ENCODE assay signal across 9 mouse cellular contexts in the genomic region with DNA sequence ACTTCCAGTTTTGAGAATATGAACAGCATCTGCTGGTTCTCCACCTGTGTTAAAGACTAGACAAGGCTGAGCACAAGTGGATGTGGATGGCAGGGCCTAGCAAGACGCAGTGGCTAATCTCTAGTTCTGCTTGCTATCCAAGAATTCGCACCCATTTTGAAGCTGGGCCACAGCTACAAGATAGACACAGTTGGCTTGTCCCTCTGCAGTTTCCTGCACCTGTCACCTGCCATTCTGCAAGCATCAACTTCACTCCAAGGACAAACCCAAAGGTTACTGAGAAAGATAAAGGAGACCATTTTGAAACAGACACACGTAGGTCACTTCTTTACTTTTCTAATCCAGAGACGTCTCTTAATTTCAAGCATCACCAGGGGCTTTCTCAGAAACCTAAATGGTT. TPM values are rescaled to one million over a fixed set of nuclear protein-coding genes. Genes with fewer than 3 reads are reported as not detected.
DNase-seq lines count a peak whose midpoint lies in the region; ATAC-seq and TF ChIP-seq lines count a peak whose summit lies in the region.
"Had no signal": no experiment of that assay in that cellular context is flagged by ENCODE, and none has a peak within 500 bp of the region (broad histone marks: within the 10 kb centered on the region; RNA-seq: fewer than 3 reads in every experiment).

No protein-coding gene starts in this region.

- WGBS in heart, embryonic 10.5 days: 62% methylated on average over 4 of the region's 4 CpGs
- WGBS in forebrain, embryonic 13.5 days: 64% methylated on average over 4 of the region's 4 CpGs
- WGBS in liver, embryonic 14.5 days (ENCODE audit: insufficient replicate concordance): 53% methylated on average over 4 of the region's 4 CpGs

- DNase-seq in heart, embryonic 10.5 days (ENCODE audit: low spot score): no peak
- DNase-seq in heart, postnatal 36 days: no peak
- DNase-seq in liver, embryonic 14.5 days (ENCODE audit: low read depth in 3 of 3, low spot score in 3 of 3): no peak
- DNase-seq in urinary bladder, adult 2 months (ENCODE audit: low spot score): no peak
- no peak for DNase-seq in left cerebral cortex, postnatal 14 days (ENCODE audit: low spot score in 2 of 2)
- no peak for DNase-seq in embryo, embryonic 11 days

- peak overlapping the region; percentile 95 for H3K27ac ChIP-seq in heart, embryonic 10.5 days
- peak overlapping the region; percentile 88 for H3K27ac ChIP-seq in forebrain, embryonic 13.5 days
- peak overlapping the region; percentile 93 for H3K27ac ChIP-seq in liver, embryonic 14.5 days

- H3K4me2 ChIP-seq in forebrain, embryonic 13.5 days: peak overlapping the region; percentile 81
- peak overlapping the region; percentile 74 for H3K4me2 ChIP-seq in liver, embryonic 14.5 days (ENCODE audit: low read depth)

- peak overlapping the region; percentile 29 for H3ac ChIP-seq in C2C12 (ENCODE audit: control insufficient read depth, insufficient read length, low read depth)

- intact Hi-C loops in heart, postnatal 36 days (cut with DNase I): loop anchor here (2.0 kb wide), 1 partner anchor 27 kb away; no protein-coding TSS in a partner anchor
- intact Hi-C loops in left cerebral cortex, postnatal 14 days (cut with DNase I): loop anchor here (2.0 kb wide), 1 partner anchor 61 kb away; no protein-coding TSS in a partner anchor

- TF ChIP-seq CTCF in C2C12 (IDR thresholded peaks at IDR 0.05; ENCODE audit: control insufficient read depth, insufficient read depth, insufficient read length): no peak
- TF ChIP-seq CTCF in liver, embryonic 14.5 days (IDR thresholded peaks at IDR 0.05; ENCODE audit: low read depth): no peak

- no peak for ATAC-seq in forebrain, embryonic 13.5 days
- ATAC-seq in liver, embryonic 14.5 days (ENCODE audit: insufficient read depth): no peak

- no peaks in the 10 kb centered on the region for H3K27me3 ChIP-seq in heart, embryonic 10.5 days (ENCODE audit: insufficient read depth, poor library complexity, severe bottlenecking)
- H3K27me3 ChIP-seq in C2C12 (ENCODE audit: control insufficient read depth, insufficient read depth, insufficient read length): no peaks in the 10 kb centered on the region
- H3K27me3 ChIP-seq in forebrain, embryonic 13.5 days: no peaks in the 10 kb centered on the region
- no peaks in the 10 kb centered on the region for H3K27me3 ChIP-seq in liver, embryonic 14.5 days (ENCODE audit: control insufficient read depth, insufficient read depth, low read length)

- TF ChIP-seq EP300 in liver, embryonic 14.5 days (IDR thresholded peaks at IDR 0.05; ENCODE audit: low read depth): no peak

- H3K9me3 ChIP-seq in heart, embryonic 10.5 days: no peaks in the 10 kb centered on the region
- no peaks in the 10 kb centered on the region for H3K9me3 ChIP-seq in forebrain, embryonic 13.5 days (replicated peaks)
- H3K9me3 ChIP-seq in liver, embryonic 14.5 days (ENCODE audit: control insufficient read depth, low read length): no peaks in the 10 kb centered on the region

- H3K4me3 ChIP-seq in heart, embryonic 10.5 days: peak overlapping the region; percentile 81
- no peak overlapping the region for H3K4me3 ChIP-seq in C2C12 (ENCODE audit: insufficient read depth, poor library complexity, severe bottlenecking)
- peak overlapping the region; percentile 85 for H3K4me3 ChIP-seq in forebrain, embryonic 13.5 days
- H3K4me3 ChIP-seq in liver, embryonic 14.5 days (ENCODE audit: insufficient read depth in 1 of 2, low read depth in 2 of 2, low read length in 2 of 2): peak overlapping the region; percentile 82 to 93

- H3K4me1 ChIP-seq in heart, embryonic 10.5 days: peaks cover 31% of the 10 kb centered on the region
- H3K4me1 ChIP-seq in forebrain, embryonic 13.5 days: peaks cover 24% of the 10 kb centered on the region
- H3K4me1 ChIP-seq in liver, embryonic 14.5 days (replicated peaks; ENCODE audit: control insufficient read depth in 2 of 2, insufficient read depth in 2 of 2, low read length in 1 of 2): peaks cover 49 to 52% of the 10 kb centered on the region in 2 experiments

- H3K9ac ChIP-seq in forebrain, embryonic 13.5 days: peak overlapping the region; percentile 89
- H3K9ac ChIP-seq in liver, embryonic 14.5 days (replicated peaks): peak overlapping the region; percentile 78

- peaks cover 42% of the 10 kb centered on the region for H3K79me2 ChIP-seq in C2C12 (ENCODE audit: control insufficient read depth, insufficient read depth)

- peaks cover 23% of the 10 kb centered on the region for H3K36me3 ChIP-seq in heart, embryonic 10.5 days
- peaks cover 32% of the 10 kb centered on the region for H3K36me3 ChIP-seq in C2C12 (ENCODE audit: control insufficient read depth, insufficient read depth)
- H3K36me3 ChIP-seq in forebrain, embryonic 13.5 days (ENCODE audit: poor library complexity, severe bottlenecking): peaks cover 26% of the 10 kb centered on the region
- H3K36me3 ChIP-seq in liver, embryonic 14.5 days (replicated peaks; ENCODE audit: control insufficient read depth, insufficient read depth, low read depth): peaks cover 28% of the 10 kb centered on the region

- peaks cover 27% of the 10 kb centered on the region for H3K79me3 ChIP-seq in C2C12 (ENCODE audit: low read depth)

TF ChIP-seq in C2C12, 6 proteins besides CTCF, POLR2A, EP300 and RAD21:
- TF ChIP-seq CEBPB (IDR thresholded peaks at IDR 0.05; ENCODE audit: low read depth): no peak
- no peak for TF ChIP-seq USF1 (IDR thresholded peaks at IDR 0.05; ENCODE audit: low read depth)
- TF ChIP-seq MAX (IDR thresholded peaks at IDR 0.05): no peak
- TF ChIP-seq MYOD1 (IDR thresholded peaks at IDR 0.05; ENCODE audit: control insufficient read depth, insufficient read length, low read depth): peak; percentile 29
- TF ChIP-seq FOSL1 (IDR thresholded peaks at IDR 0.05; ENCODE audit: insufficient read depth, low read length, poor library complexity, severe bottlenecking): no peak
- TF ChIP-seq MYOG (IDR thresholded peaks at IDR 0.05; ENCODE audit: control insufficient read depth, extremely low read depth, insufficient read length): no peak
TF ChIP-seq in C2C12: peak in this region for 1.

RNA-seq across cellular contexts. Expression of gene Fth1, which starts 1.2 kb away (rescaled TPM):
- 1,706 and 1,823 TPM in 2 replicates for polyA plus RNA-seq in heart, embryonic 10.5 days (2016; fragmentation: Nextera tagmentation; extraction: Ambion mirVana)
- 1,000 to 10,000 TPM; 2,889 to 3,152 TPM for total RNA-seq in heart, postnatal 36 days (2021)
- 4,975 TPM for polyA plus RNA-seq in C2C12 (2012; fragmentation: generic; extraction: Trizol)
- 1,364 and 1,444 TPM in 2 replicates for polyA plus RNA-seq in forebrain, embryonic 13.5 days (2015; fragmentation: Nextera tagmentation; extraction: Ambion mirVana)
- 1,645 and 1,653 TPM in 2 replicates for polyA plus RNA-seq in liver, embryonic 14.5 days (2012; rRNA removed)
- 3,787 and 3,976 TPM in 2 replicates for polyA plus RNA-seq in liver, embryonic 14.5 days (2014; fragmentation: Nextera tagmentation; extraction: Ambion mirVana)
- polyA plus RNA-seq in urinary bladder, adult 2 months (2012; rRNA removed): 2,402 and 3,491 TPM in 2 replicates
- total RNA-seq in left cerebral cortex, postnatal 14 days (2021): 1,000 to 10,000 TPM; 1,766 to 1,778 TPM

RNA-seq across cellular contexts. Expression of gene Best1, which starts 19.8 kb away (rescaled TPM):
- polyA plus RNA-seq in heart, embryonic 10.5 days (2016; fragmentation: Nextera tagmentation; extraction: Ambion mirVana): 0.73 and 0.95 TPM in 2 replicates
- total RNA-seq in heart, postnatal 36 days (2021): under 1 TPM; 0.11 to 0.14 TPM
- 0.09 TPM for polyA plus RNA-seq in C2C12 (2012; fragmentation: generic; extraction: Trizol)
- polyA plus RNA-seq in forebrain, embryonic 13.5 days (2015; fragmentation: Nextera tagmentation; extraction: Ambion mirVana): 0.76 and 1.2 TPM in 2 replicates
- polyA plus RNA-seq in liver, embryonic 14.5 days (2012; rRNA removed): 0.08 TPM in 1 of 2 replicates, not detected in the other
- 0.09 and 0.10 TPM in 2 replicates for polyA plus RNA-seq in liver, embryonic 14.5 days (2014; fragmentation: Nextera tagmentation; extraction: Ambion mirVana)
- 3.8 and 4.2 TPM in 2 replicates for polyA plus RNA-seq in urinary bladder, adult 2 months (2012; rRNA removed)
- 1 to 10 TPM; 1.1 to 2.1 TPM for total RNA-seq in left cerebral cortex, postnatal 14 days (2021)
- total RNA-seq: hematopoietic stem cell, adult 5-6 weeks had no signal

RNA-seq across cellular contexts. Expression of gene Rab3il1, which starts 19.8 kb away (rescaled TPM):
- polyA plus RNA-seq in heart, embryonic 10.5 days (2016; fragmentation: Nextera tagmentation; extraction: Ambion mirVana): 51.5 and 57.6 TPM in 2 replicates
- total RNA-seq in heart, postnatal 36 days (2021): 1 to 10 TPM; 7.9 to 8.7 TPM
- polyA plus RNA-seq in C2C12 (2012; fragmentation: generic; extraction: Trizol): 4.5 TPM
- 14.4 and 15.2 TPM in 2 replicates for polyA plus RNA-seq in forebrain, embryonic 13.5 days (2015; fragmentation: Nextera tagmentation; extraction: Ambion mirVana)
- 116 and 122 TPM in 2 replicates for polyA plus RNA-seq in liver, embryonic 14.5 days (2012; rRNA removed)
- polyA plus RNA-seq in liver, embryonic 14.5 days (2014; fragmentation: Nextera tagmentation; extraction: Ambion mirVana): 240 and 255 TPM in 2 replicates
- polyA plus RNA-seq in urinary bladder, adult 2 months (2012; rRNA removed): 22.0 and 23.6 TPM in 2 replicates
- total RNA-seq in left cerebral cortex, postnatal 14 days (2021): 10 to 100 TPM in 1 of 2 experiments, 1 to 10 TPM in 1; 8.9 to 10.4 TPM

RNA-seq across cellular contexts. Expression of gene Fads3, which starts 59.7 kb away (rescaled TPM):
- 16.5 and 19.0 TPM in 2 replicates for polyA plus RNA-seq in heart, embryonic 10.5 days (2016; fragmentation: Nextera tagmentation; extraction: Ambion mirVana)
- total RNA-seq in heart, postnatal 36 days (2021): 10 to 100 TPM; 37.8 to 39.8 TPM
- 161 TPM for polyA plus RNA-seq in C2C12 (2012; fragmentation: generic; extraction: Trizol)
- polyA plus RNA-seq in forebrain, embryonic 13.5 days (2015; fragmentation: Nextera tagmentation; extraction: Ambion mirVana): 5.8 TPM in 2 replicates
- 8.2 and 8.3 TPM in 2 replicates for polyA plus RNA-seq in liver, embryonic 14.5 days (2012; rRNA removed)
- polyA plus RNA-seq in liver, embryonic 14.5 days (2014; fragmentation: Nextera tagmentation; extraction: Ambion mirVana): 4.4 and 5.1 TPM in 2 replicates
- polyA plus RNA-seq in urinary bladder, adult 2 months (2012; rRNA removed): 38.6 and 41.9 TPM in 2 replicates
- 10 to 100 TPM; 35.0 to 36.6 TPM for total RNA-seq in left cerebral cortex, postnatal 14 days (2021)
